Mouse (Mus musculus) liver, embryonic 15.5 days (tissue): ENCODE results near the gene Lrguk. TPM values are rescaled to one million over a fixed set of nuclear protein-coding genes. Genes with fewer than 3 reads are reported as not detected.

ENCODE experiments used
- ATAC-seq: fragments of 200-750 bp; cut with Nextera tagmentation; 2 replicates; pipeline ENCODE4 v1.8.0; 2017; ENCODE audit warnings: moderate number of reproducible peaks, mild to moderate bottlenecking, moderate library complexity; ENCODE audit not compliant: insufficient read depth
- H3K27ac ChIP-seq: fragments of 300-500 bp; sonication (generic); replicated peaks from 2 replicates; pipeline ENCODE4 v1.5.1; 2015; ENCODE audit warnings: mild to moderate bottlenecking, inconsistent platforms
- H3K27me3 ChIP-seq: fragments of 300-500 bp; sonication (generic); 2 replicates; pipeline ENCODE4 v1.6.1; 2015; ENCODE audit warnings: mild to moderate bottlenecking, inconsistent platforms
- H3K36me3 ChIP-seq: fragments of 300-500 bp; sonication (generic); replicated peaks from 2 replicates; pipeline ENCODE4 v1.6.1; 2015; ENCODE audit warnings: moderate library complexity, mild to moderate bottlenecking, inconsistent platforms
- H3K4me1 ChIP-seq: fragments of 300-500 bp; sonication (generic); replicated peaks from 2 replicates; pipeline ENCODE4 v1.6.1; 2015; ENCODE audit warnings: inconsistent platforms
- H3K4me2 ChIP-seq: fragments of 300-500 bp; sonication (generic); 2 replicates; pipeline ENCODE4 v1.6.1; 2015; ENCODE audit warnings: moderate library complexity, mild to moderate bottlenecking, inconsistent platforms
- H3K4me3 ChIP-seq: fragments of 300-500 bp; sonication (generic); replicated peaks from 2 replicates; pipeline ENCODE4 v1.5.1; 2015; ENCODE audit warnings: mild to moderate bottlenecking, inconsistent platforms
- H3K9ac ChIP-seq: fragments of 300-500 bp; sonication (generic); 2 replicates; pipeline ENCODE4 v1.6.1; 2015; ENCODE audit warnings: moderate library complexity, mild to moderate bottlenecking, inconsistent platforms
- H3K9me3 ChIP-seq: fragments of 300-500 bp; sonication (generic); replicated peaks from 2 replicates; pipeline ENCODE4 v1.6.1; 2016; ENCODE audit warnings: inconsistent platforms
- WGBS: fragments of 180-500 bp; shearing (Covaris S2); methylation state at CpG from one replicate; pipeline ENCODE4 v1.1.7; 2015; ENCODE audit warnings: mixed read lengths; ENCODE audit not compliant: insufficient replicate concordance; 5-methylcytosine and 5-hydroxymethylcytosine counted together
- polyA plus RNA-seq: library from polyadenylated mRNA; unstranded; fragments of >200 nt; fragmentation: Nextera tagmentation; extraction: Ambion mirVana; gene quantifications from 2 replicates; pipeline ENCODE4 v1.2.1, GENCODE M21; 2015

The Lrguk gene
- polyA plus RNA-seq, 1 experiment from 2014 or later: 0.09 TPM

DNA sequence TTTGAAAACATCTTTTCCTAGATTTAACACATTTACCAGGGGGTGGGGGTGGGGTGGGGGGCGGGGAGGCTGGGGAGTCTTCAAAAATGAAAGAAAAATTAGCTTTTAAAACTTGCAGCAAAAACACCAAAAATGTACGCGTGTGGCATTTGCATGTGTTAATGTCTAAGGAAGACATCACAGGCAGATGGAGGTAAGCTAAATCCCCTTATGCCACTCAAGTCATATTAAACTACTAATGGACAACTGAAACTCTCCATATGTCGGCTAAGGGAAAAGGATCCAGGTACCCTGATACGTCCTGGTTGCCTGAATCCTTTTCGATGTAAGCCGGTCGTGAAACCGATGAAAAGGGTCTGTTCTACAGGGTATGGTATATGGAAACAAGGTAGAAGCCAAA is 119.8 kb downstream of the Lrguk start:
- H3K27me3 ChIP-seq: no peaks in the 10 kb centered on the region
- H3K9me3 ChIP-seq: no peaks in the 10 kb centered on the region
- WGBS: 81% methylated on average over 9 of the region's 9 CpGs
- no peak for ATAC-seq
- H3K36me3 ChIP-seq: no peaks in the 10 kb centered on the region
- H3K27ac ChIP-seq: no peak overlapping the region
- no peak overlapping the region for H3K4me2 ChIP-seq
- H3K4me1 ChIP-seq: peaks cover 15% of the 10 kb centered on the region
- H3K9ac ChIP-seq: no peak overlapping the region
- no peak overlapping the region for H3K4me3 ChIP-seq

DNA sequence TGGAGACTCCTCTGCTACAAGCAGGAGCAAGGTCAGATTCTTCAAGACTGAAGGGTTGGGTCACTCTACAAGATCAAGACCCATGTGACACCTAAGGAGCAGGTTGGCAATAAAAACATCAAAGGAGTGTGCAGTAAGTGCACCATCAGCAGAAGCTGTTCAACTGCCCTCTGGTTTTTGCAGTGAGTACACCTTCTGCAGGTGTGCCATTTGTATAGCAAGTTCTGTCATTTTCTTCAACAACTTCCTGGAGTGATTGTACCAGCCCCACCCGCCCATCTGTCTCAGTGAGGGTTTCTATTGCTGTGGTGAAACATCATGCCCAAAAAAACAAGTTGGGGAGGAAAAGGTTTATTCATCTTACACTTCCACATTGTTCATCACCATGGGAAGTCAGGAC is 120.6 kb downstream of the Lrguk start:
- Histone ChIP-seq H3K27ac (no peak overlapping the region), H3K9me3 (no peaks in the 10 kb centered on the region), H3K4me1 (peaks cover 22% of the 10 kb centered on the region), H3K9ac (no peak overlapping the region), H3K4me2 (no peak overlapping the region), H3K36me3 (no peaks in the 10 kb centered on the region), H3K27me3 (no peaks in the 10 kb centered on the region), H3K4me3 (no peak overlapping the region)
- ATAC-seq: no peak
- WGBS: 50% methylated on average over 1 of the region's 1 CpGs

DNA sequence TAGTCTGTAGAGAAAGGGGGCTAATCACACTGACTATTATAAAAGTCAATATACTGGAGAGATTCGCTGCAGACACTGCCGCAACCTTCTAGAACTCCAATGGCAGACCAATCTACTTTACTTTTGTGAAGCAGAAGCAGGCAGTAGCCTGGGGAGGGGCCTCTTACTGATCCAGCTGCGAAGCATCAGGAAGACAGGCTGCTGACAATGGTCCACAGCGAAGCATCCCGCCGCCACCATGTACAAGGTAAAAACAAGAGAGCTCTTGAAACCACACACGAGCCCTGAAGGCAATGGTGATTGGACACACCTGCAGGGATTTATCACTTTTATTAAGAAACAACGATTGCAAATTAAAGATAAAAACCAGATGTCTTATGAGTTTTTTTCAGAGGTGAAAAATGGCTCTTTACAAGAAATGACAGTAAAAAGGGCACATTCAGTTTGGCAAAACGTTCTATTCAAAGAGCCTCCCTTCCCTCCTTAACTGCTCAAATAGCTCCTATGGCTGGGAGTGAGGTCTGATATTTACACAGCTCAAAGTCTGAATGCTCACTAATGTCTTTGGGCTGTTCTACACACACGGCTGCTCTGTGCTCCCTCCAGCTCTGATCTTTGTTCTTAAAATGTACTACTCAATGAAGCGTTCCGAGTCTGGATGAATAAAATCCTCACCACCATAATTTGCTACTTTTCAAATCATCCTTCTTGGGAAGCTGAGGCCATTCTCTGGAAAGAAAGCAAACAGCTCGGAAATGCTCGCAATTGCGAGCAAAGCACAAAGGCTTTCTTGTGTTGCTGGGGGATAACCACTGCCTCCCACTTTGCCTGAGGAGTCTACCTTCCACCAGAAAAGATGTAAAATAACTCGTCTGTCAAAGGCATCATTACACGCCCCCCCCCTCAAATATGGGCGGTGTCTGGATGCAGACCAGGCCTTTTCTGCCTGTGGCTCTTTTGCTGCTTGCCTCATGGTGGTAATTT is 124.1 kb downstream of the Lrguk start:
- Histone ChIP-seq H3K4me3 (no peak overlapping the region), H3K4me1 (peaks cover 58% of the 10 kb centered on the region), H3K9me3 (no peaks in the 10 kb centered on the region), H3K4me2 (no peak overlapping the region), H3K27me3 (no peaks in the 10 kb centered on the region), H3K27ac (no peak overlapping the region), H3K36me3 (peaks cover 19% of the 10 kb centered on the region), H3K9ac (no peak overlapping the region)
- 68% methylated on average over 18 of the region's 18 CpGs for WGBS
- ATAC-seq: no peak

DNA sequence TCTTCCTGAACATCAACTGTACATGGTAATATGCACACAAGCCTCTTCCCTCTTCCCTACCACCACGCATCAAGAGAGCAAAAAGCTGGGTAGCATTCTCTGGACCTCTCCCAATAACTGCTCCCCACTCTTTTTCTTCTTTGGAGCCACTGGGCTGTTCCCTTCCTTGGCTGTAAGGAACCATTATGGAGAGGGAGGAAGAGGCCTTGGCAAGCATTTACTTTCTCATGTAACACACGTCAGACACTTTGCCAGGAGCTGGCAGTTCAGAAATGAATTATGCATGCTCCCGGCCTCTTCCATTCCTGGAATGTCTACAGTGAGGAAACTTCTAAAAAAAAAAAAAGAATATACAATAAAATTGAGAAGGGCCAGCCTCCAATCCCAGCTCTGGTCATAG is 125.0 kb downstream of the Lrguk start:
- ATAC-seq: no peak
- peaks cover 62% of the 10 kb centered on the region for H3K4me1 ChIP-seq

DNA sequence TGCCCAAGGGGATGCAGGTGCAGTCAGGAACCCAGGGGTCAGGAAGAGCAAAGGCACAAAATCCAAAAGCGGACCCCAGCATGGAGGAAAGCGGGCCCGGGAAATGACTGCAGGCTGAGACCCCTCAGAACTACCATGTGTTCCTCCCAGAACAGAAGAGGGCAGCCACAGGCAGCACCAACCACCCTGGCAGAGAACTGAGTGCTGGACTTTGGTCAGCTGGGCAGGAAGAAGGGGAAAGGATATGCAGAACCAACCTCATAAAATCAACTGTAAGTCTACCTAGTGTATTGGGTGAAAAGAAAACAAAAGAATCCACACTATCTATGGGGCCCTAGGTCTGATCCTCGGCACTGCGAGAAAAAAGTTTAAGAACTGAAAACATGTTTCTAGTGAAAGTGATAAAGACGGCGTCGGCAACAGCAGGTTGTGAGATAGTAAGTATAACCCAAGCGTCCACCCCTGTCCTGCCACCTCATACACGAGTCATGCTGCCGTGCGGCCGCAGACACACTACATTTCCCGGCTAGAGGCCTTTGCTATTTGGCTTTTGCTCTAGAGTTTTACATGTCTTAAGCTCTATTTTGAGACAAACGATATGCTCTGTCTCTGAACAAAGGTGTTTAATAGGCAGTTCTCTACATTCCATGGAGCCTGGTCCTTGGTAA is 126.0 kb downstream of the Lrguk start:
- WGBS: 27% methylated on average over 15 of the region's 15 CpGs
- no peaks in the 10 kb centered on the region for H3K27me3 ChIP-seq
- peak overlapping the region; percentile 88 for H3K27ac ChIP-seq
- H3K4me1 ChIP-seq: peaks cover 63% of the 10 kb centered on the region
- peaks cover 37% of the 10 kb centered on the region for H3K36me3 ChIP-seq
- H3K4me3 ChIP-seq: no peak overlapping the region
- ATAC-seq: peak; percentile 59
- H3K9me3 ChIP-seq: no peaks in the 10 kb centered on the region
- peak overlapping the region; percentile 22; the same call in 1 of the 2 replicates for H3K9ac ChIP-seq
- peak overlapping the region; percentile 61 for H3K4me2 ChIP-seq

More for the DNA sequence above, 125.0 kb downstream of the Lrguk start:
- Histone ChIP-seq H3K4me2 (no peak overlapping the region), H3K9me3 (no peaks in the 10 kb centered on the region), H3K4me3 (no peak overlapping the region), H3K27me3 (no peaks in the 10 kb centered on the region), H3K27ac (no peak overlapping the region), H3K9ac (no peak overlapping the region), H3K36me3 (peaks cover 26% of the 10 kb centered on the region)
- 70% methylated on average over 3 of the region's 3 CpGs for WGBS

DNA sequence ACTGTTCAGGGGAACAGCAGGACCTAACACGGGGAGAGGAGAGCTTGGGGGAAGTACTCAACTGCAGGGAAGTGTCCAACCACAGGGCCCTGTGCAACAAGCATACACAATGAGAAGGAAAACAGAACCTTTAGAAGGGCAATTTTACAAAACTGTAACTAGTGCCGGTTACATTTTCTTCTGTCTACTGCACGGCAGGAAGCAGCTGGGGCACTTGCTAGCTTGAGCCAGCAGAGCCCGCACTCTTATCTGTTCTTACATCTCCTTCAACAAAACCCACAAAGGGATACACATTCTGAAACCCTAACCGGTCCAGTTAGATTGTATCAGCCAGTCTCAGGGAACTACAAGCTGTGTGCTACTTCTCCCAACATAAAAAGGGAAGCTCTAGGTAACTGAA is 126.8 kb downstream of the Lrguk start:
- no peak overlapping the region for H3K4me3 ChIP-seq
- ATAC-seq: no peak
- no peaks in the 10 kb centered on the region for H3K27me3 ChIP-seq
- peaks cover 66% of the 10 kb centered on the region for H3K4me1 ChIP-seq
- peak overlapping the region; percentile 22; the same call in 1 of the 2 replicates for H3K9ac ChIP-seq
- peak overlapping the region; percentile 61 for H3K4me2 ChIP-seq
- H3K9me3 ChIP-seq: no peaks in the 10 kb centered on the region
- H3K27ac ChIP-seq: peak overlapping the region; percentile 88
- 11% methylated on average over 5 of the region's 5 CpGs for WGBS
- peaks cover 45% of the 10 kb centered on the region for H3K36me3 ChIP-seq

DNA sequence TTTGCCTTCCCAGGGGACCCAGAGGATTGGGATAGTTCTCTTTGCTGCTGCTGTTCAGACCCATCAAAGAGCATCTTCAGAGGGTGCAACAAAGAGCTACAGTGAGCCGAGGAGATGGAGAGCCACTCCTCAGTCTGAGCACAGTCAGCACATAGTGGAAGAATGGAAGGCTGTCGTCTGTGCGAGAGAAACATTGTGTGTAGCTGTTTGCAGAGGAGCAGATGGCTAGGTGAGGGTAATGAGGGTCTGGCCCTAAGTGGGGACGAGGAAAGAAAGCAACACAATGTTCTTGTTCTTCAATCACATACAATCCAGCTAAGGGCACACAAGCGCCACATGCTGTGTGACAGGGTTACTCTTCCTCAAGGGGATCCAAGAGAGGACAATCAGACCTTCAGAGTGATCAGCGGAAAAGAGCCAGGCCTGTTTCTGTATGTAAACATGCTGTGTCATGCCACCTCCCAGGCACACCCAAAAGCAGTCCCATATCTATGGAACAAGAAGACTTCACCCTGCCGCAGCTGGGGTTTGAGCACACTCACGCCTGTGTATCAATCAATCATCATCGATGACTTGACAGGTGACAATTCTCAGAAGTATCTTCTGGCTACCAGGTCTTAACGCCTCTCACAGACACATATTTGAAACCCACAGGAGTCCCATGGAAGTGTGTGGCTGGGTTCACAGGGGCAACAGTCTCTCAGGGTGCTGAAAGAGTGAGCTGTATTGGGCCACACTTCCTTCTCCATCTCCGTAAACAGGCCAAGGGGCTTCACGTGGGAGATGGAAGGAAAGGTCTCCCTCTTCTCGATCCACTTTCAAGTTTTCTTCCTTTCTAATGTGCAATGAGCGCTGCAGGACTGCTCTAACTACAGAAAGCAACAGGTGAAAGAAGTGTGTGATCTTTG is 127.8 kb downstream of the Lrguk start:
- Histone ChIP-seq H3K4me3 (peak overlapping the region; percentile 22; the same call in 1 of the 2 replicates), H3K36me3 (peaks cover 54% of the 10 kb centered on the region), H3K27ac (peak overlapping the region; percentile 88), H3K27me3 (no peaks in the 10 kb centered on the region), H3K4me2 (peak overlapping the region; percentile 61), H3K9me3 (no peaks in the 10 kb centered on the region), H3K4me1 (peaks cover 66% of the 10 kb centered on the region), H3K9ac (peak overlapping the region; percentile 44; the same call in 1 of the 2 replicates)
- peak; percentile 91 for ATAC-seq
- 37% methylated on average over 14 of the region's 14 CpGs for WGBS

DNA sequence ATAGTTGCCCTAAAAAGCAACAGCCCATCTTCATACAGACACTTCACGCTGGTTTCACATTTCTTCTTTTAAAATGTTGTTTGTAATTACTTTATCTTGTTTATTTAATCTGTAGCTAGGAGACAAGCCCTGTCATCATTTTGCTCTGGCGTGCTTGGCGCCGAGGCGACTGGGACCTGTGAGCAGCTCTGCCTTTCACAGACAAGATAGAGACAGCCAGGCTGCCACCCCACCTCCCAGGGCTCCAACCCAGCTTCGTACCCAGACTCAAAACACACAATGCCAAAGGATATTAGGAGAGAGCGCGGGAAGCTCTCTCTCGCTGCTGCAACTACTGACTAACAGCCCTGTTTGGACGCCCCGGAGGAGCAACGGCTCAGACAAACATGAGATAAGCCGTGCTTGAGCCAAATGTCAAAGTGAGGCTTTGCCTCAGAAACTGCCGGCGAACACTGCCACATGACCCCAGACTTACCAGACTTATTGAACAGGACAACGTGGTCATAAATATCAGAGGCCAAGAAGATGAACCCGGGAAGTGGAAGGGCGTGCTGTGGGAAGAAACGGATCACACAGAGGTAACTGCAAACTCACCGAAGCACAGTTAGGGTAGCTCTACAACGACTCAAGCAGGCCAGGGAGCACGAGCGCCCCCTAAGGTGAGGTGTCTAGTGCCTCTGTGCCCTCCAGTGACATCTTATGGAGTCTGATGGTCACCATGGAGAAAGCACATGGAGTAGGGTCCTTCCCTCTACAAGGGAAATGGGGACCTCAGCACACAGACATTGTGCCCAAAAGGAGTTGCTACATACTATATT is 131.0 kb downstream of the Lrguk start:
- no peak for ATAC-seq
- Histone ChIP-seq H3K9ac (no peak overlapping the region), H3K27ac (peak overlapping the region; percentile 6; the same call in 1 of the 2 replicates), H3K4me3 (no peak overlapping the region), H3K9me3 (no peaks in the 10 kb centered on the region), H3K4me2 (no peak overlapping the region), H3K27me3 (no peaks in the 10 kb centered on the region), H3K4me1 (peaks cover 40% of the 10 kb centered on the region), H3K36me3 (peaks cover 82% of the 10 kb centered on the region)
- WGBS: 69% methylated on average over 23 of the region's 23 CpGs

DNA sequence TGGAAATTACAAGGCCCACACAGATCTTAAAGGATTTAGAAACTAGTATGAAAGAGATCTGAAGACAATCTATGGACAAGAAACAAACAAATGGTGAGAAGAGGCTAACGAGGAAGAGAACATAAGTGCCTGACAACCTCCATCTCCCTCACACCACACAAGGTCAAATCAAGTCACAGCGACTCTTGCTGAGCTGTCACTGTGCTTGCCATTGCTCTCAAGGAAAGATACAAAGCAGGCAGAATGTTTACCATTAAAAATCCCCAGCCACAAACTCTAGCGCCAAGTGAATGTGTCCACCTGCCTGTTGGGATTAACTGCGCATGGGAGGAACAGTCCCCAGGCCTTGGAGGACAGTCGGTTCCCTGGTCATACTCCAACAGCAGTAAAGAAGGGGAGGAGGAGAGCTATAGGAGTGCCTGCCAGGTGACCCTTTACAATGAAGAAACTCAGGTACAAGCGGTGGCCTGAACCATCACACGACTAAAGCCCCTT is 131.6 kb downstream of the Lrguk start:
- Histone ChIP-seq H3K36me3 (peaks cover 89% of the 10 kb centered on the region), H3K4me2 (no peak overlapping the region), H3K27ac (peak overlapping the region; percentile 6; the same call in 1 of the 2 replicates), H3K27me3 (no peaks in the 10 kb centered on the region), H3K4me3 (no peak overlapping the region), H3K9ac (no peak overlapping the region), H3K4me1 (peaks cover 34% of the 10 kb centered on the region), H3K9me3 (no peaks in the 10 kb centered on the region)
- ATAC-seq: no peak
- WGBS: 86% methylated on average over 7 of the region's 7 CpGs

DNA sequence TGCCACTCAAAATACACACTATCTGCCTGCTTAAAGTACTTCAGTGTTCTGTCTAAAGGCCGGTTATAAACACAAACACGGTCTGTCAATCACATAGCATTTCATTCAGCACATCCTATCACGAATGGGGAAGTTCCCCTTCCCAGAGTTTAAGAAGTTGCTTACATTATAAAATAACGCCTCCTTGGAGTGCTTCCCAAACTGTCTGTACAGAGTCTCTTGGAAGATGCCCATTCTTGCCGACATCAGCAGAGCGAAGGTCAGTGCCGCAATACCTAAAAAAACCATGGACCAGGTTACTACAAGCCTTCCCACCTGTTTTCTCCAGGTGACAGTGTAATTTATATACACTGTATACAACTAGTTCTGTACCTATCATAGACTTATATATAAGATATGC is 132.3 kb downstream of the Lrguk start:
- Histone ChIP-seq H3K36me3 (peaks cover 95% of the 10 kb centered on the region), H3K27me3 (no peaks in the 10 kb centered on the region), H3K4me2 (no peak overlapping the region), H3K9me3 (no peaks in the 10 kb centered on the region), H3K27ac (no peak overlapping the region), H3K9ac (no peak overlapping the region), H3K4me1 (peaks cover 27% of the 10 kb centered on the region), H3K4me3 (no peak overlapping the region)
- no peak for ATAC-seq
- 73% methylated on average over 7 of the region's 7 CpGs for WGBS
